Mouse (Mus musculus): ENCODE data around the gene Piezo1.

Gene Piezo1

DNA sequence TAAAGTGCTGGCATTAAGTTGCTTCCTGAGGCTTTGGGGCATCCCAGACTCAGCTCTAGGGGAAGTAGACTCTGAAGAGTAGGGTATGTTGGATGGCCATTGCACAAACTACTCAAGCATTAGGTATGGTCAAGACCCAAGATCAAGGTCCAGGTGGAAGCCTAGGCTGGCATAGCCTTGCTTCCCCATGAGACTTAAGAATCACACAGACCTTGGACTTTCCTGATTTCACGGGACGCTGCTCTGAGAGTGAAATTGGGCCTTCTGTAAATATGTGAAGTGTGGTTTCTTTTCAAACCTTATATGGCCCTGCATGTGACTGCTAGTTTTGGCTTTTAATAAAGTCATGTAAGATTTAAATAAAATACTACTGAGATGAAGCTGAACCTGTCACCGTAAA is 21.6 kb upstream of the Piezo1 start:
- in situ Hi-C loops (cut with MboI, MseI): loop anchor here (25.0 kb wide), 4 partner anchors 985 to 1985 kb away; partner anchors contain the start of genes Fbxo31 (in 1 of the 2), Gins2 (in 1 of the 2) and Map1lc3b (in 1 of the 2)

DNA sequence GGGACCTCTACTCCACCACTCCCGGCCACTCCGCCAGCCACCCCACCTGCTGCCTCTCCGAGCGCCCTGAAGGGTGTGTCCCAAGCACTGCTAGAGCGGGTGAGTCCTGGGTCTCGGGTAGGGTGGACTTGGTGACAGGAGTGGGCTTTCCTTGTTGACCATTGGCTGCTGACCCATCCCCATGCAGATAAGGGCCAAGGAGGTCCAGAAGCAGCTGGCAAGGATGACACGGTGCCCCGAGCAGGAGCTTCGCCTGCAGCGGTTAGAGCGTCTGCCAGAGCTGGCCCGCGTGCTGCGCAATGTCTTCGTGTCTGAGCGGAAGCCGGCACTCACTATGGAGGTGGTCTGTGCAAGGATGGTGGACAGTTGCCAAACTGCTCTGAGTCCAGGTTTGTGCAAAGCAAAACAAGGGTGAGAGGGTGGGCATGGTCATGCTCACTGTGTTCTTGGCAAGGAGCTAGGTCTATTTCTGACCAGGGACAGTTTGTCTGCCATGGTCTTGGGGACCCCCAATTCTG is 20.7 kb upstream of the Piezo1 start:
- in situ Hi-C loops (cut with MboI, MseI): loop anchor here (25.0 kb wide), 4 partner anchors 985 to 1985 kb away; partner anchors contain the start of genes Fbxo31 (in 1 of the 2), Gins2 (in 1 of the 2) and Map1lc3b (in 1 of the 2)

DNA sequence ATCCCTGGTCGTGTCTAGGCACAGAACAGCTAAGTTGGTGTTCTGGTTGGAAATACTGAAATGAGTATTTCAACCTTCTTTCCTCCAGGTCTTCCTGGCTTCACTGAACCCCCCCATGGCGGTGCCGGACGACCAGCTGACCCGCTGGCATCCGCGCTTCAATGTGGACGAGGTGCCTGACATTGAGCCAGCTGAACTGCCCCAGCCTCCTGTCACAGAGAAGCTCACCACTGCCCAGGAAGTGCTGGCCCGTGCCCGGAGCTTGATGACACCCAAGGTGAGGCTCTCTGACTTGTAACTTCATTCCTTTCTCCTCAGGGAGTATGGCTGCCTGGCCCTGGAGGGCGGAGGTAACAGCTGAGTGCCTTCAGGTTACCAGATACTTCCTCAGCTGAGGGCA is 20.0 kb upstream of the Piezo1 start:
- in situ Hi-C loops (cut with MboI, MseI): loop anchor here (25.0 kb wide), 4 partner anchors 984 to 1984 kb away; partner anchors contain the start of genes Fbxo31 (in 1 of the 2), Gins2 (in 1 of the 2) and Map1lc3b (in 1 of the 2)

DNA sequence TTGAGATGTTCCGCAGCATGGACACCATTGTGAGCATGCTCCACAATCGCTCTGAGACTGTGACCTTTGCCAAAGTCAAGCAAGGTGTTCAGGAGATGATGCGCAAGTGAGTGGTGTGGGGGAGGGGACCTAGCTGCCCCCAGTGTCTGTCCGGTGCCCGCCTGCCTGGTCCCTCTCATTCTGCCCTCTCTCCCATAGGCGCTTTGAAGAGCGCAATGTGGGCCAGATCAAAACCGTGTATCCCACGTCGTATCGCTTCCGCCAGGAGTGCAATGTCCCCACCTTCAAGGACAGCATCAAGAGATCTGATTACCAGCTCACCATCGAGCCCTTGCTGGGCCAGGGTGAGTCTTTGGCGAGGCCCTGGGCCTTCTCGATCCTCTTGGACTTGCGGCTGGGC is 18.9 kb upstream of the Piezo1 start:
- in situ Hi-C loops (cut with MboI, MseI): loop anchor here (5.0 to 25.0 kb wide), 6 partner anchors 68 to 1983 kb away; partner anchors contain the start of genes Cyba (in 1 of the 2), Fbxo31 (in 1 of the 2), Gins2 (in 1 of the 2) and Map1lc3b (in 1 of the 2)

DNA sequence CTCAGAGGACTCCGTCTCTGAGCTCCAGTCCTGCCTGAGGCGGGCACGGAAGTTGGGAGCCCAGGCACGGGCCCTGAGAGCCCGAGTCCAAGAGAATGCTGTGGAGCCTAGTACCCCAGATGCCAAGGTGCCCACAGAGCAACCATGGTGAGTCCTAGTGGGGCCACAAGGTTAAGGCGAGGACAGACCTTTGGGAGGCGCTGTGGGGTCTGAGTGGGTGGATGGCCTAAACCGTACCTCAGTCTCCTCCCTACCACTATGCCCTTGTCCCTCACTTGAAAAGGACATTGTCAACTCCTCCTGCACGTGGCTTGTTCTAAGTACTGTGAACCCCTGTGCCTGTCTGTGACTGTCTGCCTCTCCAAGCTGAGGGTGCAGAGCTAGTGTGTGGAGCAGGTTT is 18.2 kb upstream of the Piezo1 start:
- in situ Hi-C loops (cut with MboI, MseI): loop anchor here (5.0 to 25.0 kb wide), 6 partner anchors 67 to 1982 kb away; partner anchors contain the start of genes Cyba (in 1 of the 2), Fbxo31 (in 1 of the 2), Gins2 (in 1 of the 2) and Map1lc3b (in 1 of the 2)

DNA sequence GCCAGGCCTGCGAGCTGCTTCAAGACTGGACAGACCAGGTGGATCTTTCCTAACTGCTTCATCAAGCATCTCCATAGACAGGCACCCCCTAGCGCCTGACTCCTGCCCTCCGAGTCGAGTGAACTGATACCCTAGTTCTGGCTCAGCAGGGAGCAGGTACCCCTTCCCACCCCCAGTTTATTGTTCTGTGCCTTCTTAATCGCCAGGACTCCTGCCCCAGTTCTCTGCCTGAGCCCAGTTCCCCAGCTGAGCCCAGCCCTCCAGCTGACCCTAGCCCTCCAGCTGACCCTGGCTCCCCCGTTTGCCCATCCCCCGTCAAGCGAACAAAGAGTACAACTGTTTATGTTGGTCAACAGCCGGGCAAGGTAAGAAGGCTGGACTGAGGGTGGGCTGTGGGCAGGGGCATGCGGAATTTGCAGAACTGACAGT is 17.8 kb upstream of the Piezo1 start:
- in situ Hi-C loops (cut with MboI, MseI): loop anchor here (5.0 to 25.0 kb wide), 6 partner anchors 67 to 1982 kb away; partner anchors contain the start of genes Cyba (in 1 of the 2), Fbxo31 (in 1 of the 2), Gins2 (in 1 of the 2) and Map1lc3b (in 1 of the 2)

DNA sequence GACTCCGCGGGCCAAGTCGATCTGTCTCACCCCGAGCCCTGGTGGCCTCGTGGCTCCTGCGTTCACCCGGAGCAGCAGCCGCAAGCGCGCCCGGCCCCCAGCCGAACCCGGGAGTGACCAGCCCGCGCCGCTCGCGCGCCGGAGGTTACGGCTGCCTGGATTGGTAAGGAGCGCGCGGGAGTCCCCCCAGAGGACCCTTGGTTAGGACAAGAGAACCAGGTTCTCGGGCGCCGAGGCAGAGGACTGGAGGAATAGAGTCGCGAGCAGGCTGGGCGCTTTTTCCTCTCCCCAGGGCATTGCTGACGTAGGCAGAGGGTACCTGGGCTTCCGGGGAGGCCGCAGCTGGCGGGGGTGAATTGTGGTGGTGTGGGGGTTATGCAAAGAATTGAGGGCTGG is 17.0 kb upstream of the Piezo1 start:
- in situ Hi-C loops (cut with MboI, MseI): loop anchor here (5.0 to 25.0 kb wide), 6 partner anchors 66 to 1981 kb away; partner anchors contain the start of genes Cyba (in 1 of the 2), Fbxo31 (in 1 of the 2), Gins2 (in 1 of the 2) and Map1lc3b (in 1 of the 2)

DNA sequence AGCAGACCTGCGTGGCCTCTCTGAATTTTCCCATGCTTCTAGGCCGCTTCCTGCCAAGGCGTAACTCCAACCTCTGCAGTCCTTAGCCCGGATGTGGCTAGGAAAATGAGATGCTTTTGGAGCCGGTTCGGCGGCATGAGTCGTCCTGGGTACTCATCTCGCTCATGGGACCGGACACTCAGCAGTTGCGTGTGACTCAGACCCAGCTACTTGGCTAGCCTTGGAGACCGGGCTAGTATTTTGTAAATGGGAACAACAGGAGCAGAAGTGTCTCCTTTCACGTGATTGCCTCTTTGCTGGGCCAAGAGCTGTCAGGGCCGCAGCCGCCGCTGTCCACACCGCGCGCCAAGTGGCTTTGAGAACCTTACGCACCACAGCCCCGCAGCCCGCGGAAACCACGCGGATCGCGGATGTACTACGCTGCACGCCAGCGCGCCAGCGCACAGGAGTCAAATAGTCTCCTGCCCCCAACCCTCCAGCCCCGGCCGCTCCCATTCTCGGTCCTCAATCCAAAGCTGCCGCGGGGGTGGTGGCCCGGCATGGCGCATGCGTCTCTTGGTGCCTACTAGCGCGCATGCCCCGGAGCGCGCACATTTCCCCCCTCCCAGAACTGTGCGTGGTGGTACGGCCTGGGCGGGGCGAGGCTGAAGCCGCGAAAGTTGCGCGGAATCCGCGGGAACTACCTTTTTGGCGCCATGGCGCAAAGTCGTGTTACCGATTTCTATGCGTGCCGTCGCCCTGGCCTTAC is 16.4 kb upstream of the Piezo1 start, which contains the start of gene Cdt1:
Gene Cdt1 (plus strand): TSS at position 655 of the 748 bp plus-strand sequence.
- in situ Hi-C loops (cut with MboI, MseI): loop anchor here (5.0 to 25.0 kb wide), 6 partner anchors 65 to 1980 kb away; partner anchors contain the start of genes Cyba (in 1 of the 2), Fbxo31 (in 1 of the 2), Gins2 (in 1 of the 2) and Map1lc3b (in 1 of the 2)

DNA sequence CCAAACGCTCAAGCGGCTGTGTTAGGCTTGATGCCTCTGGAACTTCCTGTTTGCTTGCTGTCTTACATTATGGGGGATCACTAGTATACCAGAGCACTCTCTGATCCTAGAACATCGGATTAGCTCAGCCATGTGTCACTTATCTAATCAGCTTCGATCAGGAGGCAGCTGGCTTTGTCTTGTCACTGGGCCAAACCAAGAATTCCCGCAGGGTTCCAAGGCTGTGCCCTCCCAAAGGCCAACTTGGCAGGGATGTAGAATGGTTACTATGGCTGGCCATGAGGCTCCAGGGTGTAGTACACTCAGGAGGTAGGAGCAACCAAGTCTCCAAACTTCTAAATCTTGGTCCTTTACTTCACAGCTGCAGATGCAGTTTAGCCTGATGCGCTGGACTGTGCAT is 15.6 kb upstream of the Piezo1 start:
- in situ Hi-C loops (cut with MboI, MseI): loop anchor here (5.0 to 25.0 kb wide), 6 partner anchors 64 to 1979 kb away; partner anchors contain the start of genes Cyba (in 1 of the 2), Fbxo31 (in 1 of the 2), Gins2 (in 1 of the 2) and Map1lc3b (in 1 of the 2)

DNA sequence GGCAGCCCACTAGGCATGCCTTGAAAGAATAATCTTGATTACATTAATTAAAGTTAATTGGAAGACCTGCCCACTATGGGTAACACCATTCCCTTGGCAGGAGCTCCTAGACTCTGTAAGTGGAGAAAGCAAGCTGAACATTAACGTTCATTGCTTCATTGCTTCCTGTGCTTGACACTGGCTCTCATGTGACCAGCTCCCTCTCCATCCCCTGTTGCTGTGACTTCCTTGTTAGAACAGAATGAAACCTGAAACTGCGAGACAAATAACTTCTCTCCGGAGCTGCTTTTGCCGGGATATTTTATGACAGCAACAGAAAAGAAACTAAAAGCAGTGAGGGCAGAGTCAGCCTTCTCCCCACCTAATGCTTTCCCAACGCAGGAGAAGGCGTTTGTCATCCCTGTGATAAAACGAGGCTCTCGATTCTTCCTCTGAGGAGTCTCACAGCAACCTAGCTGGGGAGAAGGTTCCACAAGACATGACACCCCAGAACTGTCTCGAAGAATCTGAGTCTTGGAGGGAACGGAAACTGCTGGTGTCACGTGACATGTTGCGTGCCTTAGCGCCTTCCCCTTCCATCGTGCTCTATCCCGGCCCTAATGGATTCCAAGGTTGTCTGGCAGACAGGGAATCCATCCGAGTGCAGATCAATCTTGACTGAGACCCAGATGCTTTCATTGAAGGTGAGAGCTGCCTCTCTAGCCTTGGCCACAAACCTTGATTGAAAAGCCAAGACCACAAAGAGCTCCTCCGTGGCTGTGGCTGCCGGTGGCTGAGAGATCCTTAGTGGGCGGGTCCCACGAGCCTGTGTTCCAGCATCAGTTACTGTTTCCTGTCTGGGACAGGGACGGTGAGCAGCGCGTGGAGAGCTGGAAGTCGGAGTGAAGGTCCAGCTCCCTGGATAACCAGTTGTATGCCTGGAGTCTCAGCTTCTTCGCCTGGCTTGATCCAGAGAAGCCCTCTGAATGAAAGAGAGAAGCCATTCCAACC is 13.5 kb upstream of the Piezo1 start:
- in situ Hi-C loops (cut with MboI, MseI): loop anchor here (5.0 to 25.0 kb wide), 6 partner anchors 62 to 1977 kb away; partner anchors contain the start of genes Cyba (in 1 of the 2), Fbxo31 (in 1 of the 2), Gins2 (in 1 of the 2) and Map1lc3b (in 1 of the 2)

DNA sequence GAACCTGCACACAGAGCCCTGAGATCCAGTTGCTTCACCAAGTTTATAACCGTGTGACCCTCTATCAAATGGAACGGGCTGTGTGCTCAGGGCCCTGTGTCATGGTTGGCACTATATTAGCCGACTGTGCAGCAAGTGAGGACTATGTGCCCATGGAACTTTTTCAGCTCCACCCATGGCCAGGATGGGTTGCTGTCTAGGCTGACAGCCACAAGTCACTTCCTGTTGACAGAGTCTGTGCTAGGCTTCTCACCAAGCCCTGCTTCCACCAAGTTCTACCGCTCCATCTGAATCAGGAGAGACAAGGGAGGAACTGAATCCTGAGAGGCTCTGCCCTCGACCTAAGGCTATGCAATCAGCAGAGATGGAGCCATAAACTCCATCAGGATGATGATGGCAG is 10.1 kb upstream of the Piezo1 start:
- in situ Hi-C loops (cut with MboI, MseI): loop anchor here (25.0 kb wide), 4 partner anchors 974 to 1974 kb away; partner anchors contain the start of genes Fbxo31 (in 1 of the 2), Gins2 (in 1 of the 2) and Map1lc3b (in 1 of the 2)

DNA sequence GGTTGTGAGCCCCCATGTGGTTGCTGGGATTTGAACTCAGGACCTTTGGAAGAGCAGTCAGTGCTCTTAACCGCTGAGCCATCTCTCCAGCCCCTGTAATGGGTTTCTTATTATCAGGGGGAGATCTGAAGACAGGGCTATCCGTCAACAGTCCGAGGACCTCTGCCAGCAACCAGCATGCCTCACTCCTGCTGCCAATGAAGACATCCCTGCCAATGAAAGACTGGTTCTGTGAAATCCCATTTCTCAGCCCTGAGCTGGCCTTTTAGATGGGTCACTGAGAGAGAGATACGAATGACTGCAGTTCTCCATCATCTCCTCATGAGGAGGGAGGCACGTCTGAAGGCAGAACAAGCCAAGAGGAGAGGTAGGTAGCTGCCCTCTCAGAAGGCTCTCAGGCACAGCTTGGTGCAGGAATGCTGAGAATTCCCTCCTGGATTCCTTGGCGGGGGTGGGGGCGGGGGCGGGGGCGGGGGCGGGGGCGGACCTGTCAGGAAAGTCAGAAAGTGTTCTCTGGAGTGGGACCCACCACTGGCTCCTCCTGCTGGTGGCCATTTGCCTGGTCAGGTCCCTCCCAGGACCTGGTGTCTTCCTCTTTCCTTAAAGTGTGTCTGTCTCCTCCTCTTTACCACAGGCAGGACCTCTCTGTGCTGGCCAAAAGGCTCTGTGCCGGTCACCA is 7.7 kb upstream of the Piezo1 start:
- in situ Hi-C loops (cut with MboI, MseI): loop anchor here (5.0 to 25.0 kb wide), 6 partner anchors 57 to 1972 kb away; partner anchors contain the start of genes Fbxo31 (in 1 of the 2), Gins2 (in 1 of the 2) and Map1lc3b (in 1 of the 2)

DNA sequence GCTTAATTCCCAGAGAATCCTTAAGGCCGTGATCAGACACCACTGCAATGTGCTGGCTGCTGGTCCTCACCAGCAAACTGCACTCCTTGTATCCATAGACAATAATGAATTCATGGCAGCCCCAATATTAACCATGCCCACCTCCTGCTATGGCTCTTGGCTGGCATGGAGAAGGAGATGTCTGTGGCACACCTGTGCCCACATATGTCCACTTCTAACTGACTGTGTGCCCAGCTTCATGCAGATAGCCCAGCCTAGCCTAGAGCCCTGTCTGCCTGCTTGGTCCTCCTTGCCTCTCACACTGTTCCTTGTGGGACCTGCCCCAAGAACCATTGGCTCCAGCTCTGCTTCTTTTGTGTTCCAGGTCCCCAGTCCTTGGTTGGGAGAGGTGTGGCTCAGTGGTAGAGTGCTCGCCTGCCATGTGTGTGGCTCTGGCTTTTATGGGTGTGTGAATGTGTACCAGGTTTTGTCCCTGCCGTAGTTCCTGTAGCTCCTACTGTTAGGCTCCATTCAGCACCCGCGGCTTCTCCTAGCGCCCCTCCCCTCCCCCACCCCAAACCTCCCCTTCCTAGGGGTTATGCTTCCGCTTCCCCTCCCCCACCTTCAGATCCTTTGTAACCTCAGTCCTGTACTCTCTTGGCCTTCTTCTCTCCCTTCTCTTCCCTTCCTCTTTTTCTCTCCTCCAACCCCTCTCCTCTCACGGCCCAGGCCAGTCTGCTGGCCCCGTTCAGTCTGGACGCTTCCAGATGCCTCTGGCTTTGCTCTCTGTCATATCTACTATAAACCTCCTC is 6.3 kb upstream of the Piezo1 start:
- in situ Hi-C loops (cut with MboI, MseI): loop anchor here (5.0 to 25.0 kb wide), 6 partner anchors 55 to 1970 kb away; partner anchors contain the start of genes Fbxo31 (in 1 of the 2), Gins2 (in 1 of the 2) and Map1lc3b (in 1 of the 2)

DNA sequence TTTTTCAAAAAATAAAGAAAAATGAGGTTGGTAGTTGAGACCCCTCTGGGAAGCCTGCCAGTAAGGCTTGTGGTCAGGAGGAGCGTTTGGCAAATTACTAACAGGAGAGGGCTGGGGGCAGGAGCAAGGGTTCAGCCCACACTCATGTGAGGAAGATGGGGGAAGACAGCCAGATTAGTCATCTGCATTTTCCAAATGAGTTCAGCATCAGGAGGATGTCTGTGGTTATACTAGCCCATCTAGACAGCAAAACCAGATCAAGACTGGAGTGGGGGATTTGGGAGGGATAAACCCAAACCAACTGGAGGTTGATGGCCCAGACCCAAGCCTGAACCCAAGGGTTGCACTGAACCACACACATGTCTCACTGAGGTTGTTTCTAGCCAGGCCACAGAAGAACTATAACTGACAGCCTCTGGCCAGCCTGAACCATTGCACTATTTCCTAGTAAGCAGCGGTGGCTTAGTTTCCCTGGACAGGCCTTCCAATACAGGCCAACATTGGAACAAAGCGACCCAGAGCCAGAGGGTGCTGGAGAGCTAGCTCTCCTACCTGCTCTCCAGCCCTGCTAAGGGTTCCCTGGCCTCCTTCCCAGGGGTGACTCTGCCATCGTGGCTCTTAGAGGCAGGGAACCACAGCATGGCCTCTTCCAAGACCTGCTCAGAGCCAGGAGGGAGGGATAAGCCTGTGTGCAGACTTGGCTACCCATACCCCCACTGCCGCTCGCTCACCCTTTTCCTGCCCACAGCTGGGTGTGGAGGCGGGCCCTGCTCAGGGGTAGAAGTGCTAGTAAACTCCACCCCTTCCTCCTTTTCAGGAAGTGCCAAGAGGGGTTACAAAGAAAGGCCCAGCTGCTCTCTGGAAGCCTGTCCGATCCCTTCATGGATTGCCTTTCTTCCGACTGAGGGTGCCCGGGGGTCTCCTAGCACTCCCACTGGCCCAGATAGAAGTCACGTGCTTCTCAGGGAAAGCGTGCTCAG is 5.2 kb upstream of the Piezo1 start:
- in situ Hi-C loops (cut with MboI, MseI): loop anchor here (5.0 to 25.0 kb wide), 6 partner anchors 54 to 1969 kb away; partner anchors contain the start of genes Fbxo31 (in 1 of the 2), Gins2 (in 1 of the 2) and Map1lc3b (in 1 of the 2)

DNA sequence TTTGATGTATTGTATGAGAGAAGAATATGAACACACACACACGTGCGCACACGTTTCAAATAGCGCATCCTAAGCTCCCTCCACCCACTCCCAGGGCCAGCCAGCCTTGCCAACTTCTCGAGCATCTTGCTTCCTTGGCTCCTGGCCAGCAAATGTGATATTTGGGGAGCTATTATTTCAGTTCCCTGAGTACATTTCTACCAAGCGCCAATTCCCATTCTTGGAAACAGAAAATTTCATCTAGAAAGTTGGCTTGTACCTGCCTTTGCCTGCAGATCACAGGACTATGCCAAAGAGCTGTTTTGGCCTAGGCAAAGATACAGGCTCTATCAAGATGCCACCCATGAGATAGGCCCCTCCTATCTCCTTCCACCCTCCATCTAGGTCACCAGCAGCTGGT is 3.7 kb upstream of the Piezo1 start:
- in situ Hi-C loops (cut with MboI, MseI): loop anchor here (5.0 to 25.0 kb wide), 6 partner anchors 52 to 1967 kb away; partner anchors contain the start of genes Fbxo31 (in 1 of the 2), Gins2 (in 1 of the 2) and Map1lc3b (in 1 of the 2)

DNA sequence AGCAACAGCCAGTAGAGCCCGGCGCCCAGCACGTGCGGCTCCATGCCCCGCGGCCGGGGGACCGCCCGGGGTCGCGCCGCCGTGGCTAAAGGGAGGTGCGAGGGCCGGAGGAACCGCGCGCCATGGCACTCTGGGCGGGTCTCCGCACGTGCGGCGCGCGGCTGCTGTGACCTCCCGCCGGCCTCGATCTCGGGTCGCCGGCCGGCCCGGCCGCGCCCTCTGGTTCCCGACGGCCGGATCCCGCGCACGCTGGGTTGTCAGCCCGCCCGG is 199 bp downstream of the Piezo1 start:
- in situ Hi-C loops (cut with MboI, MseI): loop anchor here (10.0 to 25.0 kb wide), 5 partner anchors 964 to 1964 kb away; partner anchors contain the start of genes Fbxo31 (in 1 of the 2), Gins2 (in 1 of the 2) and Map1lc3b (in 1 of the 2)
